Mouse (Mus musculus): ENCODE results near the gene Rnf157.
"Not testable (repeated sequence)": the region's sequence is repeated elsewhere in the genome, so short reads cannot be mapped to it uniquely, and the experiment has no call there.

GRCm38 (mm10) chr11:116410415-116410814 lies 2.4 kb downstream of the Rnf157 start:
- TF ChIP-seq CTCF (IDR thresholded peaks at IDR 0.05; ENCODE audit: borderline replicate concordance, insufficient read depth, low read length); POLR2A (IDR thresholded peaks at IDR 0.05; ENCODE audit: low read depth, low read length): not testable (repeated sequence)
